20 mouse cellular contexts compared by ENCODE assay signal in genomic region chr8:46628645-46629044, GRCm38 (mm10). TPM values are rescaled to one million over a fixed set of nuclear protein-coding genes. Genes with fewer than 3 reads are reported as not detected.
A peak's percentile ranks its signal among the peaks of the same experiment; 100 is the strongest.
DNase-seq lines count a peak whose midpoint lies in the region; ATAC-seq and TF ChIP-seq lines count a peak whose summit lies in the region.
"Had no signal": no experiment of that assay in that cellular context is flagged by ENCODE, and none has a peak within 500 bp of the region (broad histone marks: within the 10 kb centered on the region; RNA-seq: fewer than 3 reads in every experiment).

No protein-coding gene starts in this region.

- no peak overlapping the region for H3K4me2 ChIP-seq in forebrain, postnatal 0 days (ENCODE audit: low read depth)
- H3K4me2 ChIP-seq in kidney, embryonic 16.5 days (replicated peaks; ENCODE audit: low read depth, low read length) = no peak overlapping the region
- H3K4me2 ChIP-seq: embryonic facial prominence, embryonic 12.5 days; embryonic facial prominence, embryonic 15.5 days; heart, embryonic 11.5 days; hindbrain, embryonic 14.5 days had no signal

- H3K4me3 ChIP-seq in forebrain, postnatal 0 days (ENCODE audit: low read depth, low read length) = no peak overlapping the region
- H3K4me3 ChIP-seq in kidney, embryonic 16.5 days (ENCODE audit: low read length) = no peak overlapping the region
- H3K4me3 ChIP-seq: embryonic facial prominence, embryonic 12.5 days; embryonic facial prominence, embryonic 15.5 days had no signal

- H3K9ac ChIP-seq in forebrain, postnatal 0 days = no peak overlapping the region
- no peak overlapping the region for H3K9ac ChIP-seq in kidney, embryonic 16.5 days (replicated peaks; ENCODE audit: low read length)
- H3K9ac ChIP-seq: embryonic facial prominence, embryonic 12.5 days; embryonic facial prominence, embryonic 15.5 days; hindbrain, embryonic 14.5 days had no signal

- no peak for TF ChIP-seq CTCF in forebrain, postnatal 0 days (IDR thresholded peaks at IDR 0.05; ENCODE audit: low read depth)

- 100% methylated on average over 1 of the region's 1 CpGs for WGBS in forebrain, postnatal 0 days
- 97% methylated on average over 1 of the region's 1 CpGs for WGBS in kidney, embryonic 16.5 days

- peak; percentile 25 to 50 for DNase-seq in natural killer cell, adult 2 months (ENCODE audit: low spot score in 2 of 2)
- DNase-seq in left cerebral cortex, postnatal 14 days (ENCODE audit: low spot score in 2 of 2) = no peak
- DNase-seq in forebrain, postnatal 0 days = no peak
- DNase-seq: adrenal gland, postnatal 14 days; cerebellum, adult 8-10 months; gastrocnemius, postnatal 25 days; heart, adult 11 months had no signal

- no peaks in the 10 kb centered on the region for H3K9me3 ChIP-seq in forebrain, postnatal 0 days (ENCODE audit: low read length)
- no peaks in the 10 kb centered on the region for H3K9me3 ChIP-seq in kidney, embryonic 16.5 days (ENCODE audit: low read length)
- H3K9me3 ChIP-seq: embryonic facial prominence, embryonic 12.5 days; embryonic facial prominence, embryonic 15.5 days; G1E had no signal

- ATAC-seq in common myeloid progenitor, adult 5-6 weeks (replicated peaks; ENCODE audit: low read depth, poor library complexity, severe bottlenecking) = peak; percentile 71
- peak; percentile 59 for ATAC-seq in megakaryocyte, adult 5-6 weeks (ENCODE audit: poor library complexity, severe bottlenecking)
- no peak for ATAC-seq in forebrain, postnatal 0 days
- ATAC-seq in kidney, embryonic 16.5 days (ENCODE audit: low FRiP score, low TSS enrichment) = no peak
- ATAC-seq: forebrain, embryonic 14.5 days; hindbrain, postnatal 0 days; inflammation-experienced regulatory T-cells, adult 6 months; intestine, embryonic 16.5 days; Patski had no signal

- H3K4me1 ChIP-seq in forebrain, postnatal 0 days (ENCODE audit: insufficient read depth) = no peaks in the 10 kb centered on the region
- H3K4me1 ChIP-seq in kidney, embryonic 16.5 days (ENCODE audit: insufficient read depth, low read length) = 0 out of 2 replicates have a peak, but pooled peaks cover 2% of the 10 kb centered on the region
- H3K4me1 ChIP-seq: embryonic facial prominence, embryonic 15.5 days had no signal

- H3K27ac ChIP-seq in forebrain, postnatal 0 days (ENCODE audit: low read depth, low read length) = no peak overlapping the region
- H3K27ac ChIP-seq in kidney, embryonic 16.5 days (ENCODE audit: low read length) = no peak overlapping the region
- H3K27ac ChIP-seq: embryonic facial prominence, embryonic 12.5 days; embryonic facial prominence, embryonic 15.5 days; hindbrain, embryonic 14.5 days; hindbrain, postnatal 0 days had no signal

- intact Hi-C loops in left cerebral cortex, postnatal 14 days (cut with DNase I) = no loop called here

- H3K27me3 ChIP-seq in forebrain, postnatal 0 days (ENCODE audit: insufficient read depth, low read length) = no peaks in the 10 kb centered on the region
- H3K27me3 ChIP-seq in kidney, embryonic 16.5 days (ENCODE audit: insufficient read depth, low read length) = no peaks in the 10 kb centered on the region
- H3K27me3 ChIP-seq: embryonic facial prominence, embryonic 12.5 days; embryonic facial prominence, embryonic 15.5 days; Patski had no signal

- peaks cover 24% of the 10 kb centered on the region for H3K36me3 ChIP-seq in forebrain, postnatal 0 days (ENCODE audit: insufficient read depth)
- H3K36me3 ChIP-seq in kidney, embryonic 16.5 days (ENCODE audit: insufficient read depth, low read length) = peaks cover 21% of the 10 kb centered on the region

RNA-seq across cellular contexts. Expression of gene Casp3, which starts 11.6 kb away (rescaled TPM):
- total RNA-seq in common myeloid progenitor, adult 5-6 weeks (2017) = 191 and 192 TPM in 2 replicates
- total RNA-seq in megakaryocyte, adult 5-6 weeks (2015) = 40.0 and 41.8 TPM in 2 replicates
- total RNA-seq in megakaryocyte, adult 5-6 weeks (2017) = 74.2 and 88.3 TPM in 2 replicates
- 10 to 100 TPM; 28.7 to 29.7 TPM for total RNA-seq in left cerebral cortex, postnatal 14 days (2021)
- 232 and 251 TPM in 2 replicates for total RNA-seq in forebrain, postnatal 0 days (2014; rRNA removed)
- polyA plus RNA-seq in forebrain, postnatal 0 days (2015; fragmentation: Nextera tagmentation; extraction: Ambion mirVana) = 271 and 275 TPM in 2 replicates
- 73.5 and 77.6 TPM in 2 replicates for polyA plus RNA-seq in kidney, embryonic 16.5 days (2015; fragmentation: Nextera tagmentation; extraction: Ambion mirVana)

RNA-seq across cellular contexts. Expression of gene Primpol, which starts 11.6 kb away (rescaled TPM):
- 13.9 and 21.6 TPM in 2 replicates for total RNA-seq in common myeloid progenitor, adult 5-6 weeks (2017)
- 19.2 and 20.1 TPM in 2 replicates for total RNA-seq in megakaryocyte, adult 5-6 weeks (2015)
- 7.5 and 9.6 TPM in 2 replicates for total RNA-seq in megakaryocyte, adult 5-6 weeks (2017)
- total RNA-seq in left cerebral cortex, postnatal 14 days (2021) = 1 to 10 TPM; 3.2 to 3.8 TPM
- 5.4 and 6.1 TPM in 2 replicates for total RNA-seq in forebrain, postnatal 0 days (2014; rRNA removed)
- polyA plus RNA-seq in forebrain, postnatal 0 days (2015; fragmentation: Nextera tagmentation; extraction: Ambion mirVana) = 2.7 and 3.8 TPM in 2 replicates
- polyA plus RNA-seq in kidney, embryonic 16.5 days (2015; fragmentation: Nextera tagmentation; extraction: Ambion mirVana) = 13.8 and 17.4 TPM in 2 replicates

Comparison
In these comparisons a context has a peak if more than half of its experiments do, and no peak if none do; other contexts are left out.
1. ATAC-seq: peak in common myeloid progenitor, adult 5-6 weeks (single experiment) and megakaryocyte, adult 5-6 weeks (single experiment); none in forebrain, postnatal 0 days (single experiment) and kidney, embryonic 16.5 days (single experiment).
2. DNase-seq: peak in natural killer cell, adult 2 months (2 of 2); none in left cerebral cortex, postnatal 14 days (0 of 2) and forebrain, postnatal 0 days (single experiment).